Mouse (Mus musculus) embryonic facial prominence, embryonic 13.5 days (tissue): ENCODE measurements around the gene Ptpre. TPM values are rescaled to one million over a fixed set of nuclear protein-coding genes. Genes with fewer than 3 reads are reported as not detected.
"Not testable (repeated sequence)": the region's sequence is repeated elsewhere in the genome, so short reads cannot be mapped to it uniquely, and the experiment has no call there.

Experiments
- ATAC-seq: fragments of 200-750 bp; cut with Nextera tagmentation; 2 replicates; pipeline ENCODE4 v1.8.0; 2017; ENCODE audit warnings: low read depth; ENCODE audit not compliant: insufficient number of reproducible peaks, insufficient read depth, low FRiP score, low TSS enrichment
- H3K27ac ChIP-seq: fragments of 300-500 bp; sonication (generic); 2 replicates; pipeline ENCODE4 v1.5.1; 2015; ENCODE audit warnings: moderate library complexity, mild to moderate bottlenecking, inconsistent platforms
- H3K27me3 ChIP-seq: fragments of 300-500 bp; sonication (generic); 2 replicates; pipeline ENCODE4 v1.6.1; 2015; ENCODE audit warnings: mild to moderate bottlenecking, inconsistent platforms
- H3K36me3 ChIP-seq: fragments of 300-500 bp; sonication (generic); 2 replicates; pipeline ENCODE4 v1.6.1; 2015; ENCODE audit warnings: mild to moderate bottlenecking, inconsistent platforms
- H3K4me1 ChIP-seq: fragments of 300-500 bp; sonication (generic); 2 replicates; pipeline ENCODE4 v1.6.1; 2015; ENCODE audit warnings: inconsistent platforms
- H3K4me2 ChIP-seq: fragments of 300-500 bp; sonication (generic); 2 replicates; pipeline ENCODE4 v1.6.1; 2015; ENCODE audit warnings: moderate library complexity, mild to moderate bottlenecking, inconsistent platforms
- H3K4me3 ChIP-seq: fragments of 300-500 bp; sonication (generic); 2 replicates; pipeline ENCODE4 v1.5.1; 2015; ENCODE audit warnings: mild to moderate bottlenecking, inconsistent platforms
- H3K9ac ChIP-seq: fragments of 300-500 bp; sonication (generic); 2 replicates; pipeline ENCODE4 v1.6.1; 2015; ENCODE audit warnings: mild to moderate bottlenecking, inconsistent platforms
- H3K9me3 ChIP-seq: fragments of 300-500 bp; sonication (generic); 2 replicates; pipeline ENCODE4 v1.6.1; 2016; ENCODE audit warnings: inconsistent platforms
- WGBS: fragments of 180-500 bp; shearing (Covaris S2); methylation state at CpG from one replicate; pipeline ENCODE4 v1.1.7; 2015; ENCODE audit warnings: mixed read lengths; 5-methylcytosine and 5-hydroxymethylcytosine counted together
- polyA plus RNA-seq: library from polyadenylated mRNA; unstranded; fragments of >200 nt; fragmentation: Nextera tagmentation; extraction: Ambion mirVana; gene quantifications from 2 replicates; pipeline ENCODE4 v1.2.1, GENCODE M21; 2015

Gene Ptpre
- 4.5 and 5.3 TPM in 2 replicates for polyA plus RNA-seq

DNA sequence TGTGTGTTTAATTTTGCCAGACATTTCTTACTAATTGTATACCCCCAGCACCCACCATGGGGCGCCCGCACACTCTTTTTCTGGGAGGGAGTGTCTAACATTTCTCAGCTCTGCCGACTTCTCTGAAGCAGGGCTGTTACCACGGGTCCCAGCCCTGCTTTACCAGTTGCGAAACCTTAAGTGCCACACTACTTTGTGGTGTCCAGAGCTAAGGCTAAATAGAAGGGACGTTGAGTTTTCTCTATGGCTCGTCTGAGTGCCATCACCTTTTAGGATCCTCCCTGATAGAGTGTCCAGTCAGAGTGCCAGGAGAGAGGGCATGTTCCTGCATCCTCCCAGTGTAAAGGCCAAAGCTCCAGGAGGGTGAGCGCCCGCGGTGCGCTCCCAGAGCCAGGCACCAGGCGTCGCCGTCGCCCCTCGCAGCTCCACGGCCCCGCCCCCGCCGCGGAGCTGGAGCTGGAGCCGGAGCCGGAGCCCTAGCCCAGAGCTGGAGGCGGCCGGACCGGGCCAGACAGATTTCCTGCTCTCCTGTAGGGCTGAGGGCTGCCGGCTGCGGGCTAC, at the start of gene Ptpre:
Gene Ptpre, plus strand, starts transcription at position 141 of the 561 bp plus-strand sequence.
- Histone ChIP-seq H3K4me1 (peaks cover 4% of the 10 kb centered on the region; the same call in 1 of the 2 replicates), H3K9me3 (no peaks in the 10 kb centered on the region), H3K4me2 (peak within 1 kb of the TSS; percentile 97), H3K27me3 (peaks cover 22% of the 10 kb centered on the region), H3K9ac (peak within 1 kb of the TSS; percentile 76), H3K36me3 (no peaks in the 10 kb centered on the region), H3K27ac (peak within 1 kb of the TSS; percentile 28; the same call in 1 of the 2 replicates), H3K4me3 (peak within 1 kb of the TSS; percentile 69)
- ATAC-seq: peak; percentile 84
- WGBS: 2% methylated on average over 28 of the region's 28 CpGs

- no peak overlapping the region for H3K4me3 ChIP-seq
- H3K9me3 ChIP-seq: no peaks in the 10 kb centered on the region
- H3K9ac ChIP-seq: no peak overlapping the region
- H3K27ac ChIP-seq: no peak overlapping the region
- WGBS: 73% methylated on average over 6 of the region's 6 CpGs
- peaks cover 18% of the 10 kb centered on the region for H3K27me3 ChIP-seq
- ATAC-seq: no peak
- H3K4me1 ChIP-seq: peaks cover 17% of the 10 kb centered on the region
- H3K4me2 ChIP-seq: no peak overlapping the region
- no peaks in the 10 kb centered on the region for H3K36me3 ChIP-seq
Measured at GRCm38 (mm10) chr7:135488214-135488810, 49.0 kb upstream of the Ptpre start.

- Histone ChIP-seq H3K27me3 (peaks cover 14% of the 10 kb centered on the region; the same call in 1 of the 2 replicates), H3K36me3 (no peaks in the 10 kb centered on the region), H3K4me2 (no peak overlapping the region), H3K4me1 (peaks cover 12% of the 10 kb centered on the region), H3K9ac (no peak overlapping the region), H3K9me3 (no peaks in the 10 kb centered on the region), H3K4me3 (no peak overlapping the region), H3K27ac (no peak overlapping the region)
- WGBS: 68% methylated on average over 9 of the region's 9 CpGs
- no peak for ATAC-seq
Measured at GRCm38 (mm10) chr7:135489724-135490499, 47.4 kb upstream of the Ptpre start.

GRCm38 (mm10) chr7:135490500-135490886, 46.8 kb upstream of the Ptpre start:
- no peak overlapping the region for H3K9ac ChIP-seq
- no peaks in the 10 kb centered on the region for H3K36me3 ChIP-seq
- peaks cover 14% of the 10 kb centered on the region; the same call in 1 of the 2 replicates for H3K27me3 ChIP-seq
- 56% methylated on average over 8 of the region's 8 CpGs for WGBS
- no peak overlapping the region for H3K4me2 ChIP-seq
- H3K9me3 ChIP-seq: no peaks in the 10 kb centered on the region
- H3K4me3 ChIP-seq: no peak overlapping the region
- ATAC-seq: no peak
- no peak overlapping the region for H3K27ac ChIP-seq
- peaks cover 7% of the 10 kb centered on the region for H3K4me1 ChIP-seq

DNA sequence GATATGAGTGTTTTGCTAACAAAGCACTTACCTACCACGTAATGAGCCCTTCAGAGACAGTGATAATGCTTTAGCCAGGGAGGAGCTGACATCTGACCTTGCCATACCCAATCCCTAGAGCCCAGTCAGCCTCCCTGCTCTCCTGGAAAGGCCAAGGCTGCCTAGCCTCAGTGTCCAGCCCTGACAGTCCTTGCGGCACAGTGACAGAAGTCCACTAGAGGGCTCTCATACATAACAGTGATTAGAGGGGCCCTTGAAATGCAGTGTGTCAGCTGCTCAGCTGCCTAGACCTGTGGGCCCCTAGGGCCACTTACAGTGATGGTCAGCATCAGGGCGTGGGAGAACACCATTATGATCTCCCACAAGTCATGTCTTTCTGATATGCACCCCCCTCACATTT, 42.0 kb upstream of the Ptpre start:
- no peak for ATAC-seq
- Histone ChIP-seq H3K27me3 (no peaks in the 10 kb centered on the region), H3K9ac (no peak overlapping the region), H3K9me3 (no peaks in the 10 kb centered on the region), H3K27ac (no peak overlapping the region), H3K4me2 (no peak overlapping the region), H3K4me3 (no peak overlapping the region), H3K4me1 (no peaks in the 10 kb centered on the region), H3K36me3 (no peaks in the 10 kb centered on the region)
- 52% methylated on average over 3 of the region's 3 CpGs for WGBS

DNA sequence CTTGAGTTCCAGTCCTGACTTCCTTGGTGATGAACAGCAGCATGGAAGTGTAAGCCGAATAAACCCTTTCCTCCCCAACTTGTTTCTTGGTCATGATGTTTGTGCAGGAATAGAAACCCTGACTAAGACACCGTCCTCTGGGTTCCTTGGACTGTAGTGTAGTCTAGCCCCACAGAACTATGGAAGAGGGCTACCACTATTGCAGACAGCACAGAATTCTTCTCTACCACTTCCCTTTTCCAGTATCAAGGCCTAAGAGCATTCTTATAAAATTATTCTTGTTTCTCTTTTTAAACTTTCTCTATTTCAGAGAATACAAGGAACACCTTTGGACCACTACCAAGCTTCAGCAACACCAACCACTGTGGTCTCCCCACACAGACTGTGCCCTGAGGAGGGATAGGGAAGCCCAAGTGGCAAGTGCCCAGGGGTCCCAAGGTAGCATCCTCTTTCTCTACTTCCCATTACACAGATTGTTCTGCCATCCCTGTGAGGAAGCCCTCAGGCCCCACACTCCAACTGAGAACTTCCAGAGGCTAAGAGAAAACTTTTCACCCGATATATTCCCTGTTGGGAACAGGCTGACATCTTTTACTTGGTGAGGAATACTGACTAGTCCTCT, 38.6 kb upstream of the Ptpre start:
- 80% methylated on average over 3 of the region's 3 CpGs for WGBS
- no peak for ATAC-seq

GRCm38 (mm10) chr7:135499403-135499802, 37.9 kb upstream of the Ptpre start:
- Histone ChIP-seq H3K27ac (no peak overlapping the region), H3K4me3 (no peak overlapping the region), H3K27me3 (no peaks in the 10 kb centered on the region), H3K4me1 (no peaks in the 10 kb centered on the region), H3K9ac (no peak overlapping the region), H3K36me3 (no peaks in the 10 kb centered on the region), H3K9me3 (no peaks in the 10 kb centered on the region), H3K4me2 (no peak overlapping the region)
- ATAC-seq: no peak
- WGBS: 59% methylated on average over 2 of the region's 2 CpGs

More for the DNA sequence above, 38.6 kb upstream of the Ptpre start:
- Histone ChIP-seq H3K36me3 (no peaks in the 10 kb centered on the region), H3K27me3 (no peaks in the 10 kb centered on the region), H3K9me3 (no peaks in the 10 kb centered on the region), H3K9ac (no peak overlapping the region), H3K4me1 (no peaks in the 10 kb centered on the region), H3K27ac (no peak overlapping the region), H3K4me2 (no peak overlapping the region), H3K4me3 (no peak overlapping the region)

DNA sequence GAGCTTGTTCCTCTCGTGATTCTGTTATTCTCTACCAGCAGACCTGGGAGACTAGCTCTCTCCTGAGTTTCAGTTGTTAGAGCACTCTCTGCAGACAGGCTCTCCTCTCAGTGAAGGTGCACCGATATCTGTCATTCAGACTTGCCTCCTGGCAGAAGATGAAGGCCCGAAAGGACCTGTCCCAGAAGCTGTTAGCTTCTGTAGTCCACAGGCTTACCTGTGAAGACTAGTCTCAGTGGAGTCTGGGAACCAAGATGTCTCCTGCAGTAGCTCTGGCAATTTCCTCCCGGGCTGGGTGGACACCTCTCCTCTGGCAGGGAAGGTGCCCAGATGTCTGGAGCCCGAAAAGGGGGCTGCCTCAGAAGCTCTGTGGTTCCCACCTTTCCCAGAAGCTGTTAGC, 30.8 kb upstream of the Ptpre start:
- H3K4me1 ChIP-seq, H3K4me2 ChIP-seq, H3K9ac ChIP-seq, H3K27me3 ChIP-seq, ATAC-seq, H3K4me3 ChIP-seq, H3K36me3 ChIP-seq, H3K27ac ChIP-seq, H3K9me3 ChIP-seq: not testable (repeated sequence)
- 89% methylated on average over 5 of the region's 5 CpGs for WGBS

- no peak for ATAC-seq
- Histone ChIP-seq H3K4me1 (no peaks in the 10 kb centered on the region), H3K4me2 (no peak overlapping the region), H3K9me3 (no peaks in the 10 kb centered on the region), H3K27ac (no peak overlapping the region), H3K36me3 (no peaks in the 10 kb centered on the region), H3K9ac (no peak overlapping the region), H3K4me3 (no peak overlapping the region), H3K27me3 (no peaks in the 10 kb centered on the region)
- 86% methylated on average over 4 of the region's 4 CpGs for WGBS
Measured at GRCm38 (mm10) chr7:135508602-135509001, 28.7 kb upstream of the Ptpre start.

- 95% methylated on average over 3 of the region's 3 CpGs for WGBS
- Histone ChIP-seq H3K36me3 (no peaks in the 10 kb centered on the region), H3K27me3 (no peaks in the 10 kb centered on the region), H3K9ac (no peak overlapping the region), H3K4me1 (no peaks in the 10 kb centered on the region), H3K9me3 (no peaks in the 10 kb centered on the region), H3K4me2 (no peak overlapping the region), H3K27ac (no peak overlapping the region), H3K4me3 (no peak overlapping the region)
- no peak for ATAC-seq
Measured at GRCm38 (mm10) chr7:135509272-135509671, 28.0 kb upstream of the Ptpre start.

DNA sequence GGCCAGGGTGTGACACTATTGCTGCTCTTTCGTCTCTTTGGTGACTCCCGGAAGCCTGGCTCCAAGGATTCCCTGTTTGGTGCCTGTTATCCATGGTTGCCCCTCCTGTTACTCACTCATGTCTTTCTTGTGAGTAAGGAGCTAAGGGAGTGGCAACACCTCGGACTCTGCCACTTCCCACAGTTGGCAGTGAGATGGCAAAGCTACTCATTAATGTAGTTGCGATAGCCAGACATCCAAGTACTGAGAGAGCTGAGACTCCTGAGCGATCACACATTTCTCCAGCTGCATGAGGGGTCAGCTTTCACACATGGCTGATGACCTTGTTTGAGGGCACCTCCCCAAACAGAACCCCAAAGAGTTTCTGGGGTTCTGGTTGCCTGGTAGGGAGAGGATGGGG, 26.9 kb upstream of the Ptpre start:
- 88% methylated on average over 5 of the region's 5 CpGs for WGBS
- Histone ChIP-seq H3K9me3 (no peaks in the 10 kb centered on the region), H3K4me2 (no peak overlapping the region), H3K27me3 (no peaks in the 10 kb centered on the region), H3K27ac (no peak overlapping the region), H3K4me1 (no peaks in the 10 kb centered on the region), H3K4me3 (no peak overlapping the region), H3K36me3 (no peaks in the 10 kb centered on the region), H3K9ac (no peak overlapping the region)
- ATAC-seq: no peak
